Mouse (Mus musculus) right cerebral cortex, postnatal 25 days (tissue): Measurements from ENCODE around the gene Shkbp1.
A peak's percentile ranks its signal among the peaks of the same experiment; 100 is the strongest.

Experiments
- DNase-seq: peaks from one replicate; pipeline ENCODE4 v3.0.0; 2022

Gene Shkbp1

GRCm38 (mm10) chr7:27364379-27364778 lies 8.6 kb upstream of the Shkbp1 start:
- DNase-seq = no peak

- DNase-seq = peak; percentile 96
Observed at GRCm38 (mm10) chr7:27361283-27361946, 5.6 kb upstream of the Shkbp1 start.

GRCm38 (mm10) chr7:27360749-27361148 lies 4.9 kb upstream of the Shkbp1 start:
- no peak for DNase-seq

DNA sequence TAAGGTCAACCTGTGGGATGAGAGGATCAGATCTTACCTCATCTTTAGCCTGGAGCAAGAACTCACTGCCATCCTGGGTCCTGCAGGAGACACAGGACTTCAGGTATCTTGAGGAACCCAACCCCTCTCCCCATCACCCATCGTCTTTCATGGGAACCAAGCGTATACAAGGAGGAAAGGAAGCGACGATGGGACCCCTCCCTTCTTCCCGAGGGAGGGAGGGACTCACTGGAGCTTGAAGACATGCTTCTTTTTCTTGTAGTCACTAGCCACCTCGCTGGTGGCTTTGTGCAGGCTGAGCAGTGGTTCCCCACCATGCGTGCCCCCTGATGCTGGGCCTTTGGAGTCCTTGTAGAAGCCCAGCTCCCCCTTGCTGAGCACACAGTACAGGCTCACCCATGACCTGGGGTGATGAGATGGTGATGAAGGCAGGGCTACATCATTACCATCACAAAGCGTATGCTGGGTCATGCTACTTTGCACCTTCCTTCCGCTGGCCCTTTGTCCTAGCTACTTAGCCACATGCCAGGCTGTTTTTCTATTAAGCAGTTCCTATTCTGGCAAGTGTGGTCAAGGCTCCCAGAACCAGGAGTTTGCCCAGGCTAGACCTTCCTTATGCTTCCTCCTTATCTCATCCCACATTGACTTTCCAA lies 4.0 kb upstream of the Shkbp1 start:
- no peak for DNase-seq

DNA sequence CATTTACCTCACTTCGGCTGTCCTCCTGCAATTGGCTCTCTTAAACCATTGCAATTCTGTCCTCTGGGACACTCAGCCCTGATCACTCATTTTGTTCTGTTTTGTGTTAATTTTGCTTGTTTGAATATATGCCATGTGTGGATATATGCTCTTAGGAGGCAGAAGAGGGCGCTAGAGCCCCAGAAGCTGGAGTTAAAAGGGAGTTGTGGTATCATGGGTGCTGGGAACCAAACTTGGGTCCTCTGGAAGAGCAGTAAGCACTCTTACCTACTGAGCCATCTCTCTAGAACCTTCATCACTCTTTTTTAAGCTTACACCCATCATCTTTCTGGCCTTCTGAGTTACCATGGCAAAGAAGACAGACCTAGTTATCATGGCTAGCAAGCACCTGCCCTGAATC lies 3.3 kb upstream of the Shkbp1 start:
- no peak for DNase-seq

GRCm38 (mm10) chr7:27357595-27357978 lies 1.8 kb upstream of the Shkbp1 start:
- DNase-seq = no peak

- DNase-seq = no peak
Observed at GRCm38 (mm10) chr7:27356861-27357594, 1.2 kb upstream of the Shkbp1 start, which contains the start of gene Gm20479. TSS of gene Gm20479 (minus strand) at chr7:27357419.

GRCm38 (mm10) chr7:27356248-27356647 lies 429 bp upstream of the Shkbp1 start:
- DNase-seq = no peak

DNA sequence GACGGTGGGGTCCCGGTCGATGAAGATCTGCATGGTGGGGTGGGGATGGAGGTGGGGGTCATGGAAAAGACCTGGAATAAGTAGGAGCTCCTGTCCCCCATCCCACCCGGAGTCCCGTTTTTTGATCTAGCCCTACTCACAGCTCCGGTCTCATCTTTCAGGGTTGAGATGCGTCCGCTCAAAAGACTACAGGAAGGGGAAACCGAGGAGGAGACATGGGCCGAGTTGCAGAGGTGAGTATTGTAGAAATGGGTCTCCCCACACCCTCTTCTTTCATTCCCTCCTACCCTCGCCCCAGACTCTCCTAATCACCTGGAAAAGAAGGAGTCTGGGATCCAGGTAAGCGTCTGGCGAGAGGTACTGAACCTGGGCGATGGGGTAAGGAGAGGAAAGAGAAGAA lies 558 bp downstream of the Shkbp1 start:
- DNase-seq = no peak

GRCm38 (mm10) chr7:27354783-27355182 lies 1.0 kb downstream of the Shkbp1 start:
- DNase-seq = no peak

DNA sequence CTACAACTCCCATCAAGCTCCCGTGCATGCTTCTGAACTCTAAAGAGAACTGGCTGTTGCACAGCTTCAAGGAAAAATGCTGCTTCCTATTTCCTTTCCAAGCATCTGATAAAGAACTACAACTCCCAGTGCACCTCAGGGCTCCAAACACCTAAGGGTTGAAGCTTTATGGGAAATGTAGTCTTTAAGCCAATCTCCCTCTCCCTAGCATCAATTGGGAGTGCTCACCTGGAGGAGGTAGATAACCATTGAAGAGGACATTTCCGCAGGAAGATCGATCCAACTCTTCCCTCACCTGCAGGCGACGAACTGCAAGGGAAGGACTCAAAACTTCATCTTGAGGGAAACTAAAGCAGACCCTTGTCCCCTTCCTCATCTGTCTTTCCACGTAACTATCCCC lies 1.7 kb downstream of the Shkbp1 start:
- DNase-seq = no peak

DNA sequence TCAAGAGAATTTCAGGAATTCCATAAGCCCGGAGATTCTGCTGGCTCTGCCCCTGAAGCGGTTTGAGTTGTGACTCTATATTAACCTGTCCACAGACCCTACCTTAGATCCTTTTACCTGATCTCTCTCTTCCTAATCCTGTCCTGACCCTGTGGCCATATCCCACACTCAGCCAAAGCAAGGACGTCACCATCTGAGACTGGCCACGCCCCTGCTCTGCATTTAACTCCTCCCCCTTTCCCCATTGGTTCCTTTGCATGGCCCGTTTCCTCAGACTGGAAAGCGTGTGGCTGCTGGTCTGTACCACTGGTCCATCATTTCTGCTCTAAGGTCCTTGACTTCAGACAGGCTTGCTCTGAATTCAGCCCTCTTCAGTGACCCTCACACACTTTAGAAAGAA lies 10.4 kb downstream of the Shkbp1 start:
- no peak for DNase-seq

- no peak for DNase-seq
Observed at GRCm38 (mm10) chr7:27342595-27342994, 13.2 kb downstream of the Shkbp1 start.

GRCm38 (mm10) chr7:27339519-27339918 lies 16.3 kb downstream of the Shkbp1 start:
- peak; percentile 68 for DNase-seq

DNA sequence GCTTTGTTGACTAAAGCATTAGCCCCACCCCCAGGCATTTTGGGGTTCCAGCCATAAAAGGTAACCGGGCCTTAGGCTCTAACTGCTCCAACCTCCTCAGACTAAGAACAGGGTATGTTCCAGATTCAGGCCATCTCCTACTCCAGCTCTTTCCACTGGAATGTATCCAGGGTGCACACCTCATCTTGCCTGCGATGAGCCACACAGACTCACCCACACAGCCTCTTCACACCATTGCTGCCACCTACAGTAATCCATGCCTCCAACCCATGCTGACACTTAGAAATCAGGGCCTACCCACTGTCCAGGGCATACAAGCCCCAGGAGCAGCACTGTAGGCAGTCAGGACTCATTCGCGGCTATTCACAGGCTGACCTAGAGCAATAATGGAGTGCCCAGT lies 16.7 kb downstream of the Shkbp1 start:
- DNase-seq = no peak

GRCm38 (mm10) chr7:27337175-27337853 lies 18.5 kb downstream of the Shkbp1 start, which contains the start of gene Ltbp4:
TSS of gene Ltbp4 (minus strand) at chr7:27337692.
- DNase-seq = no peak

DNA sequence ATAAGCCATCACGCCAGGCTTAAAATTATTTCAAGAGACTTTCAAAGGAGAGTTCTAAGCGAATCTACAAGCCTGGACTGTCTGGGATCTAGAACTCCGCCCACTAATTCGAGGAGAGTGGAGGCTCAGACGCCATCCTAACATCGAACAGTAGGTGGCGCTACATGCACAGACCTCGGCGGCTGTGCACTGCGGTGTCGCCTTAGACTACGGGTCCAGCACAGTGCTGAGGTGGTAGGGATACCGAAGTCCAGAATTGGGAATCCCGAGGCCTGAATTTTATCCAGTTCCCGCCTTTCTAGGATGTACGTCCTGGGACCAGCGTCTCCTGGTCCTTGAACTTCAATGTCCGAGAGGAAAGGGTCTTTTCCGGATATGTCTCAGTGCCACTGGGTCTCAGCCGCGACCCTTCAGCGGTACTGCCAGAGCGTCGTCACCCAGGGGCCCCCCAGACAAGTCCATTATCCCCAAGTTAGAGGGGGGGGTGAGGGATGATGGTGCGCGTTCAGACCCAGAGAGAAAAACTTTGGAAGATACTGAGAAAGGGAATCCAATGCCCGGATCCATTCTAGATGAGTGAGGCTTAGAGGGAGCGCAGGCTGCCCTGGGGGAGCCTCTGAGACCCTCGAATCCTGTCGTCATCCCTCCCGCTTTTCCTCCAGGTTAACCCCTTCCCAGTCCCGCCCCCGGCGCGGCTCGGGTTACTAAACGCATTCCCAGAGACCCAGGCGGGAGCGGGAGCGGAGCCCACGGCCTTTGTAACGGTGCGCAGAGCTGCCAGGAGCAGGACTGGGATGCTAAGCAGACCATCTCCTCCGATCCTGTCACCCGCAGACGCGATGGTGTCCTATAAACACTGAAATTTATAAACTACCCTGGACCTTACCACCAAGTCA lies 19.6 kb downstream of the Shkbp1 start:
- peak; percentile 90 for DNase-seq

GRCm38 (mm10) chr7:27335011-27335720 lies 20.7 kb downstream of the Shkbp1 start:
- DNase-seq = no peak

GRCm38 (mm10) chr7:27334405-27334911 lies 21.4 kb downstream of the Shkbp1 start:
- no peak for DNase-seq

DNA sequence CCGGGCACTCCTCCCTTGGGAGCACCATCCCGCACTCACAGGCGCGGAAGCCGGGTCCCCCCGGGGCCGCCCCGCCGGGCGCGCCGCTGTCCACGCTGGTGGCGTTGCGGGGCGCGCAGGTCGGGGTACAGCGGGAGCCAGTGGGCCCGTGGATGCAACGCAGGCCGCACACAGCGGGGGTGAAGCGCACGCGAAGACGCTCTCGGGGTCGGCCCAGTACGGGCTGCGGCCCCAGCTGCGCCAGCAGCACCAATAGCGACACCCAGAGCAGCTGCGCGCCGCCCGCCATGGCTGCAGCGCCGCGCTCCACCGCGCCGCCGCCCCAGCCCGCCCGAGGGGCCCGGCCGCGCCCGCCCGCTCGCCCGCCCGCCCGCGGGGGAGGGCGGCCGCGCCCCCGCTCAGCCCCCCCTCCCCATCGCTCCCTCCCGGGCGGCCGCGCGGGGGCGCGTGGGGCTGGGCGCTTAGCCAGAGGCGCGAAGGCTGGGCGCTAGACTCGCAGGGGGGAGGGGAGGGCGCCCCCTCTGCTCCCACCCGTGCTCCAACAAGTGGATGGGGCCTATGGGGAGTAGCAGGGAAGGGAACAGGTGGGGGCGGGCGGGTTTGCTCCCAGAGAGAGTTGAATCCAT lies 22.4 kb downstream of the Shkbp1 start:
- no peak for DNase-seq
